Mouse (Mus musculus) brain, embryonic 14.5 days (tissue): ENCODE measurements at regions not wholly inside any gene's neighbourhood (a gene's known extent, or its start where the extent isn't known, plus 50 kb on each side); places are given as distances from the start of the nearest gene placed in this dataset.

ENCODE experiments used
- DNase-seq: peaks from one replicate; pipeline ENCODE4 v3.0.0-alpha.2; 2011; ENCODE audit warnings: low read depth
- CTCF ChIP-seq: fragments of 200-500 bp; IDR thresholded peaks from 2 replicates; pipeline ENCODE4 v1.5.1; 2012; ENCODE audit warnings: inconsistent platforms, mild to moderate bottlenecking, moderate library complexity, borderline replicate concordance; ENCODE audit not compliant: insufficient read depth, insufficient read length; ENCODE audit errors: extremely low read depth
- POLR2A ChIP-seq: fragments of 200-500 bp; IDR thresholded peaks from 2 replicates; pipeline ENCODE4 v1.6.1; 2012; ENCODE audit warnings: mild to moderate bottlenecking, inconsistent platforms, borderline replicate concordance; ENCODE audit not compliant: poor library complexity, insufficient read depth, insufficient read length, severe bottlenecking; ENCODE audit errors: extremely low read depth

DNA sequence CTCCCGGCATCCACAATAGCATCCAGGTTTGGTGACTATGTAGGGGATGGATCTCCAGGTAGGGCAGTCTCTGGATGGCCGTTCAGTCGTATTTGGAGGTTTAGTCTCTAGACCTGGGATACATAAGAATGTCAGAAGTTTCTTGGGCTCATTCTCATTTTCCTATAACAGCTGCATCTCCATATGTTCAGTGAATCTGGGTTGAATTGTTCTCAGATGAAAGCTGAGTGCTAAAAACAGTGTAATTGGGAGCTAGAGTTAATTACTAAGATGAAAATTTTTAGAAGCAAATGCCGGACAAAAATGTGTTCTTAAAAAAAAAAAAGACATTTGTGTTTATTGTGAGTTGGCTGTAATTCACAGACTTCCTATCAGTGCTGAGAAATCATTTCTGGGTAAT, 57.3 kb upstream of the Myo16 start:
- no peak for DNase-seq
- TF ChIP-seq POLR2A = no peak
- no peak for TF ChIP-seq CTCF

GRCm38 (mm10) chr8:10096968-10097547, 56.7 kb upstream of the Myo16 start:
- peak; percentile 36 for DNase-seq
- TF ChIP-seq CTCF = no peak
- TF ChIP-seq POLR2A = no peak
